Mouse (Mus musculus): ENCODE measurements around the gene Sec23a.
"Not testable (repeated sequence)": the region's sequence is repeated elsewhere in the genome, so short reads cannot be mapped to it uniquely, and the experiment has no call there.

The Sec23a gene

GRCm38 (mm10) chr12:59011844-59012709 lies at the start of gene Sec23a:
Gene Sec23a, minus strand, starts transcription at chr12:59012017.
- in situ Hi-C loops (cut with MseI, MboI) = no loop called here

- in situ Hi-C loops (cut with MseI, MboI) = no loop called here
Measured at GRCm38 (mm10) chr12:59060993-59061595, 49.3 kb upstream of the Sec23a start, which contains the start of gene Trappc6b. Gene Trappc6b, minus strand, starts transcription at chr12:59061472.

- in situ Hi-C loops (cut with MseI, MboI) = no loop called here
Measured at GRCm38 (mm10) chr12:59060322-59060721, 48.5 kb upstream of the Sec23a start.

GRCm38 (mm10) chr12:59058242-59058641 lies 46.4 kb upstream of the Sec23a start:
- in situ Hi-C loops (cut with MseI, MboI) = not testable (repeated sequence)

- in situ Hi-C loops (cut with MseI, MboI) = no loop called here
Measured at GRCm38 (mm10) chr12:59056222-59056621, 44.4 kb upstream of the Sec23a start.

- in situ Hi-C loops (cut with MseI, MboI) = no loop called here
Measured at GRCm38 (mm10) chr12:59055196-59055850, 43.5 kb upstream of the Sec23a start.

GRCm38 (mm10) chr12:59053976-59054375 lies 42.2 kb upstream of the Sec23a start:
- in situ Hi-C loops (cut with MseI, MboI) = no loop called here

- in situ Hi-C loops (cut with MseI, MboI) = no loop called here
Measured at GRCm38 (mm10) chr12:59053166-59053565, 41.3 kb upstream of the Sec23a start.

GRCm38 (mm10) chr12:59052470-59052869 lies 40.7 kb upstream of the Sec23a start:
- in situ Hi-C loops (cut with MseI, MboI) = no loop called here

- in situ Hi-C loops (cut with MseI, MboI) = no loop called here
Measured at GRCm38 (mm10) chr12:59040851-59041250, 29.0 kb upstream of the Sec23a start.

GRCm38 (mm10) chr12:59039971-59040844 lies 28.4 kb upstream of the Sec23a start:
- in situ Hi-C loops (cut with MseI, MboI) = no loop called here

- in situ Hi-C loops (cut with MseI, MboI) = no loop called here
Measured at GRCm38 (mm10) chr12:59039162-59039970, 27.5 kb upstream of the Sec23a start.

GRCm38 (mm10) chr12:59032101-59032500 lies 20.3 kb upstream of the Sec23a start:
- in situ Hi-C loops (cut with MseI, MboI) = no loop called here

GRCm38 (mm10) chr12:59021306-59021705 lies 9.5 kb upstream of the Sec23a start:
- in situ Hi-C loops (cut with MseI, MboI) = no loop called here

- in situ Hi-C loops (cut with MseI, MboI) = no loop called here
Measured at GRCm38 (mm10) chr12:59019891-59020290, 8.1 kb upstream of the Sec23a start.

GRCm38 (mm10) chr12:59017970-59018369 lies 6.2 kb upstream of the Sec23a start:
- in situ Hi-C loops (cut with MseI, MboI) = no loop called here

GRCm38 (mm10) chr12:59013234-59013633 lies 1.4 kb upstream of the Sec23a start, which contains the start of gene Gemin2:
Gene Gemin2, plus strand, starts transcription at chr12:59013393.
- in situ Hi-C loops (cut with MseI, MboI) = no loop called here

GRCm38 (mm10) chr12:59012710-59013091 lies 884 bp upstream of the Sec23a start:
- in situ Hi-C loops (cut with MseI, MboI) = no loop called here

- in situ Hi-C loops (cut with MseI, MboI) = no loop called here
Measured at GRCm38 (mm10) chr12:59011275-59011843, 458 bp downstream of the Sec23a start.

GRCm38 (mm10) chr12:59010482-59010881 lies 1.3 kb downstream of the Sec23a start:
- in situ Hi-C loops (cut with MseI, MboI) = no loop called here
